Mouse (Mus musculus) forebrain, embryonic 10.5 days (tissue): ENCODE results near the gene Nos1ap. TPM values are rescaled to one million over a fixed set of nuclear protein-coding genes. Genes with fewer than 3 reads are reported as not detected.

ENCODE experiments used
- DNase-seq: peaks from one replicate; pipeline ENCODE4 v3.0.0-alpha.2; 2017; ENCODE audit warnings: low spot score; ENCODE audit errors: extremely low spot score
- H3K27ac ChIP-seq: fragments of 300-500 bp; sonication (generic); 2 replicates; pipeline ENCODE4 v1.5.1; 2016; ENCODE audit warnings: mild to moderate bottlenecking
- H3K27me3 ChIP-seq: fragments of 300-500 bp; sonication (generic); 2 replicates; pipeline ENCODE4 v1.6.1; 2016; ENCODE audit warnings: mild to moderate bottlenecking; ENCODE audit not compliant: poor library complexity, severe bottlenecking
- H3K36me3 ChIP-seq: fragments of 300-500 bp; sonication (generic); replicated peaks from 2 replicates; pipeline ENCODE4 v1.6.1; 2016; ENCODE audit warnings: mild to moderate bottlenecking, moderate library complexity
- H3K4me1 ChIP-seq: fragments of 300-500 bp; sonication (generic); 2 replicates; pipeline ENCODE4 v1.6.1; 2016
- H3K4me3 ChIP-seq: fragments of 300-500 bp; sonication (generic); 2 replicates; pipeline ENCODE4 v1.5.1; 2016; ENCODE audit warnings: mild to moderate bottlenecking, moderate library complexity
- H3K9me3 ChIP-seq: fragments of 300-500 bp; sonication (generic); 2 replicates; pipeline ENCODE4 v1.6.1; 2016; ENCODE audit warnings: mild to moderate bottlenecking, moderate library complexity
- WGBS: fragments of 180-500 bp; shearing (Covaris S2); methylation state at CpG from one replicate; pipeline ENCODE4 v1.1.7; 2016; 5-methylcytosine and 5-hydroxymethylcytosine counted together
- polyA plus RNA-seq: library from polyadenylated mRNA; unstranded; fragments of >200 nt; fragmentation: Nextera tagmentation; extraction: Ambion mirVana; gene quantifications from 2 replicates; pipeline ENCODE4 v1.2.1, GENCODE M21; 2016

The Nos1ap gene
- polyA plus RNA-seq, 1 experiment from 2014 or later = 10.5 TPM

GRCm38 (mm10) chr1:170299496-170299895 is 290.2 kb downstream of the Nos1ap start:
- Histone ChIP-seq H3K9me3 (no peaks in the 10 kb centered on the region), H3K4me1 (peaks cover 21% of the 10 kb centered on the region), H3K27me3 (no peaks in the 10 kb centered on the region), H3K4me3 (no peak overlapping the region), H3K27ac (no peak overlapping the region), H3K36me3 (no peaks in the 10 kb centered on the region; the same call in 1 of the 2 replicates)
- no peak for DNase-seq
- 72% methylated on average over 4 of the region's 4 CpGs for WGBS

- Histone ChIP-seq H3K4me3 (no peak overlapping the region), H3K27me3 (no peaks in the 10 kb centered on the region), H3K4me1 (peaks cover 13% of the 10 kb centered on the region), H3K36me3 (no peaks in the 10 kb centered on the region), H3K27ac (peak overlapping the region; percentile 42; the same call in 1 of the 2 replicates), H3K9me3 (no peaks in the 10 kb centered on the region)
- 75% methylated on average over 15 of the region's 15 CpGs for WGBS
- no peak for DNase-seq
Observed at GRCm38 (mm10) chr1:170294786-170295570, 294.7 kb downstream of the Nos1ap start.

- Histone ChIP-seq H3K36me3 (no peaks in the 10 kb centered on the region), H3K27ac (no peak overlapping the region), H3K4me3 (no peak overlapping the region), H3K27me3 (no peaks in the 10 kb centered on the region), H3K9me3 (no peaks in the 10 kb centered on the region), H3K4me1 (peaks cover 13% of the 10 kb centered on the region)
- no peak for DNase-seq
- 81% methylated on average over 5 of the region's 5 CpGs for WGBS
Observed at GRCm38 (mm10) chr1:170293257-170293656, 296.4 kb downstream of the Nos1ap start.

- Histone ChIP-seq H3K4me1 (peaks cover 13% of the 10 kb centered on the region), H3K27me3 (no peaks in the 10 kb centered on the region), H3K27ac (peak overlapping the region; percentile 32; the same call in 1 of the 2 replicates), H3K9me3 (no peaks in the 10 kb centered on the region), H3K36me3 (no peaks in the 10 kb centered on the region), H3K4me3 (no peak overlapping the region)
- WGBS = 40% methylated on average over 9 of the region's 9 CpGs
- peak; percentile 39 for DNase-seq
Observed at GRCm38 (mm10) chr1:170292239-170292951, 297.3 kb downstream of the Nos1ap start.

GRCm38 (mm10) chr1:170282415-170283129 is 307.1 kb downstream of the Nos1ap start:
- Histone ChIP-seq H3K9me3 (no peaks in the 10 kb centered on the region), H3K36me3 (no peaks in the 10 kb centered on the region), H3K27ac (no peak overlapping the region), H3K4me3 (no peak overlapping the region), H3K27me3 (no peaks in the 10 kb centered on the region), H3K4me1 (no peaks in the 10 kb centered on the region)
- no peak for DNase-seq
- WGBS = 78% methylated on average over 4 of the region's 4 CpGs

GRCm38 (mm10) chr1:170277016-170277415 is 312.6 kb downstream of the Nos1ap start, which contains the start of gene Sh2d1b1:
Sh2d1b1 (plus strand) TSS chr1:170277320.
- 90% methylated on average over 2 of the region's 3 CpGs for WGBS
- no peaks in the 10 kb centered on the region for H3K36me3 ChIP-seq
- H3K27ac ChIP-seq = no peak within 1 kb of the TSS
- no peaks in the 10 kb centered on the region for H3K4me1 ChIP-seq
- no peak for DNase-seq
- H3K4me3 ChIP-seq = no peak within 1 kb of the TSS
- no peaks in the 10 kb centered on the region; the same call in 1 of the 2 replicates for H3K9me3 ChIP-seq
- H3K27me3 ChIP-seq = no peaks in the 10 kb centered on the region

- H3K36me3 ChIP-seq = no peaks in the 10 kb centered on the region
- no peak overlapping the region for H3K27ac ChIP-seq
- H3K4me1 ChIP-seq = no peaks in the 10 kb centered on the region
- H3K9me3 ChIP-seq = peaks cover 3% of the 10 kb centered on the region; the same call in 1 of the 2 replicates
- no peak overlapping the region for H3K4me3 ChIP-seq
- DNase-seq = no peak
- no peaks in the 10 kb centered on the region for H3K27me3 ChIP-seq
Observed at GRCm38 (mm10) chr1:170273252-170273651, 316.4 kb downstream of the Nos1ap start.

GRCm38 (mm10) chr1:170270696-170271095 is 319.0 kb downstream of the Nos1ap start:
- no peaks in the 10 kb centered on the region for H3K27me3 ChIP-seq
- peaks cover 15% of the 10 kb centered on the region; the same call in 1 of the 2 replicates for H3K9me3 ChIP-seq
- DNase-seq = no peak
- WGBS = 92% methylated on average over 4 of the region's 4 CpGs
- no peak overlapping the region for H3K4me3 ChIP-seq
- H3K36me3 ChIP-seq = no peaks in the 10 kb centered on the region
- H3K27ac ChIP-seq = no peak overlapping the region
- H3K4me1 ChIP-seq = no peaks in the 10 kb centered on the region

- Histone ChIP-seq H3K4me1 (no peaks in the 10 kb centered on the region), H3K36me3 (no peaks in the 10 kb centered on the region), H3K9me3 (peaks cover 15% of the 10 kb centered on the region; the same call in 1 of the 2 replicates), H3K4me3 (no peak overlapping the region), H3K27ac (no peak overlapping the region), H3K27me3 (no peaks in the 10 kb centered on the region)
- DNase-seq = no peak
- 85% methylated on average over 6 of the region's 6 CpGs for WGBS
Observed at GRCm38 (mm10) chr1:170270281-170270680, 319.4 kb downstream of the Nos1ap start.

- Histone ChIP-seq H3K4me1 (peaks cover 11% of the 10 kb centered on the region), H3K27ac (peak overlapping the region; percentile 90), H3K27me3 (peaks cover 4% of the 10 kb centered on the region; the same call in 1 of the 2 replicates), H3K9me3 (peaks cover 2% of the 10 kb centered on the region; the same call in 1 of the 2 replicates), H3K36me3 (no peaks in the 10 kb centered on the region), H3K4me3 (peak overlapping the region; percentile 85)
- peak; percentile 87 for DNase-seq
- 8% methylated on average over 32 of the region's 32 CpGs for WGBS
Observed at GRCm38 (mm10) chr1:170255560-170255910, 334.1 kb downstream of the Nos1ap start.

- Histone ChIP-seq H3K36me3 (no peaks in the 10 kb centered on the region), H3K4me3 (peak overlapping the region; percentile 85), H3K27me3 (peaks cover 5% of the 10 kb centered on the region; the same call in 1 of the 2 replicates), H3K4me1 (peaks cover 11% of the 10 kb centered on the region), H3K9me3 (peaks cover 2% of the 10 kb centered on the region; the same call in 1 of the 2 replicates), H3K27ac (peak overlapping the region; percentile 90)
- 29% methylated on average over 30 of the region's 30 CpGs for WGBS
- DNase-seq = peak; percentile 15
Observed at GRCm38 (mm10) chr1:170254893-170255559, 334.6 kb downstream of the Nos1ap start.
